Mouse (Mus musculus): ENCODE data around the gene Phf3. TPM values are rescaled to one million over a fixed set of nuclear protein-coding genes. Genes with fewer than 3 reads are reported as not detected.
"Not testable (repeated sequence)": the region's sequence is repeated elsewhere in the genome, so short reads cannot be mapped to it uniquely, and the experiment has no call there.

Phf3 gene
- polyA plus RNA-seq, 1 experiment = 10.1 TPM

DNA sequence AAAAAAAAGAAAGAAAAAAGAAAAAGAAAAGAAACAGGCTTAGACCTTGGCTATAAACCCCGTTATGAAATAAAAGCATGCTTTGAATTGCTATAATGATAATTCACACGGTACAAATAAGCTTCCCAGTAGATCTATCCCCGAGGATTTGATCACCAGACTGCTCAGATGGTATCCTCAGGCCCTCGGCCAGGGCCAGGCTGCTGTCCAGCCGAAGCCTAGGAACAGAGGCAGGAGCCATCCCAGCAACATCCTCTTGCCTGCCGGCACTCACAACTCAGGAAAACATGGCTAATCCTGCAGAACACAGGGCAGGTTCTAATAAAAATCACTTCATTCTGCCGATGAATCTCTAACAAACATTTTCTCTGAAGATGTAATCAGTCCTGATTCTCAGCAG lies 100.9 kb downstream of the Phf3 start:
- H3ac ChIP-seq (ENCODE audit: control insufficient read depth, insufficient read length) = no peak overlapping the region
- no peaks in the 10 kb centered on the region for H3K79me2 ChIP-seq (ENCODE audit: control insufficient read depth, insufficient read depth)
- no peak for TF ChIP-seq POLR2A (IDR thresholded peaks at IDR 0.05; ENCODE audit: insufficient read length, low read depth)
- TF ChIP-seq REST (IDR thresholded peaks at IDR 0.05; ENCODE audit: insufficient read depth, insufficient read length) = no peak
- TF ChIP-seq MYOD1 (IDR thresholded peaks at IDR 0.05; ENCODE audit: control insufficient read depth in 1 of 3, insufficient read length in 2 of 3, low read depth in 2 of 3) = no peak
- no peak for TF ChIP-seq CEBPB (IDR thresholded peaks at IDR 0.05; ENCODE audit: insufficient read depth, poor library complexity, severe bottlenecking)
- TF ChIP-seq TCF3 (IDR thresholded peaks at IDR 0.05; ENCODE audit: insufficient read length, low read depth) = no peak
- no peak for TF ChIP-seq USF1 (IDR thresholded peaks at IDR 0.05; ENCODE audit: low read depth)
- no peak for TF ChIP-seq MYOG (IDR thresholded peaks at IDR 0.05; ENCODE audit: control insufficient read depth in 1 of 3, insufficient read depth in 1 of 3, insufficient read length in 2 of 3, low read depth in 2 of 3)
- TF ChIP-seq E2F4 (IDR thresholded peaks at IDR 0.05; ENCODE audit: insufficient read depth) = no peak
- no peak for TF ChIP-seq MAX (IDR thresholded peaks at IDR 0.05; ENCODE audit: low read depth)
- no peak for TF ChIP-seq SRF (IDR thresholded peaks at IDR 0.05; ENCODE audit: control insufficient read depth, insufficient read length, low read depth)
- no peak for TF ChIP-seq POLR2AphosphoS2 (IDR thresholded peaks at IDR 0.05; ENCODE audit: insufficient read length, low read depth)
- no peak for TF ChIP-seq TCF12 (IDR thresholded peaks at IDR 0.05; ENCODE audit: insufficient read depth, poor library complexity, severe bottlenecking)
- no peak overlapping the region for H3K4me2 ChIP-seq (ENCODE audit: low read depth)
- H3K36me3 ChIP-seq (ENCODE audit: control insufficient read depth, insufficient read depth) = no peaks in the 10 kb centered on the region
- H3K27me3 ChIP-seq (ENCODE audit: control insufficient read depth, insufficient read depth, insufficient read length) = no peaks in the 10 kb centered on the region
- H3K4me3 ChIP-seq = no peak overlapping the region

DNA sequence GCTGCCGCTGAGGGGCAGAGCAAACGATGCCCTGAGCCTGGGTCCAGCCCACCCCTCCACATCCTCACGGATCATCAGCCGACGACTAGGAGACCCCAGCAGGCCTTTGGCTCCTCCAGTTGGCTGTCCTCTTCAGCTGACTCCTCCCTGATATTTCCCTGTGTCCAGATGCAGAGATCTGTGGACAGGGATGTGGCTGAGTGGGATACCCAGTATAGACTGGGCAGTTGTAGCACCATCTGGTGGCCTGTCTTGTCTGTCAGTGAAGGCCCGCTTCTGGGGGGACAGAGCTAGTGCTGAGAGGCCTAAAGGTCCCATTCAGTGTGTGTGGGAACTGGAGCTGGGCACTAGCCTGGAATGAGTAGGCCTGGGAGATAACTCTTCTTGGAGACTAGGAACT lies 101.9 kb downstream of the Phf3 start:
- H3ac ChIP-seq (ENCODE audit: control insufficient read depth, insufficient read length) = no peak overlapping the region
- no peaks in the 10 kb centered on the region for H3K36me3 ChIP-seq (ENCODE audit: control insufficient read depth, insufficient read depth)
- H3K4me2 ChIP-seq (ENCODE audit: low read depth) = no peak overlapping the region
- no peaks in the 10 kb centered on the region for H3K79me2 ChIP-seq (ENCODE audit: control insufficient read depth, insufficient read depth)
- H3K4me3 ChIP-seq = no peak overlapping the region
- no peak for TF ChIP-seq USF1 (IDR thresholded peaks at IDR 0.05; ENCODE audit: low read depth)
- TF ChIP-seq POLR2A (IDR thresholded peaks at IDR 0.05; ENCODE audit: insufficient read length, low read depth) = no peak
- no peak for TF ChIP-seq TCF3 (IDR thresholded peaks at IDR 0.05; ENCODE audit: insufficient read length, low read depth)
- no peak for TF ChIP-seq E2F4 (IDR thresholded peaks at IDR 0.05; ENCODE audit: insufficient read depth)
- TF ChIP-seq MYOD1 (IDR thresholded peaks at IDR 0.05; ENCODE audit: control insufficient read depth in 1 of 3, insufficient read length in 2 of 3, low read depth in 2 of 3) = no peak
- TF ChIP-seq MAX (IDR thresholded peaks at IDR 0.05; ENCODE audit: low read depth) = no peak
- no peak for TF ChIP-seq CEBPB (IDR thresholded peaks at IDR 0.05; ENCODE audit: insufficient read depth, poor library complexity, severe bottlenecking)
- no peak for TF ChIP-seq REST (IDR thresholded peaks at IDR 0.05; ENCODE audit: insufficient read depth, insufficient read length)
- TF ChIP-seq TCF12 (IDR thresholded peaks at IDR 0.05; ENCODE audit: insufficient read depth, poor library complexity, severe bottlenecking) = no peak
- no peak for TF ChIP-seq MYOG (IDR thresholded peaks at IDR 0.05; ENCODE audit: control insufficient read depth in 1 of 3, insufficient read depth in 1 of 3, insufficient read length in 2 of 3, low read depth in 2 of 3)
- TF ChIP-seq SRF (IDR thresholded peaks at IDR 0.05; ENCODE audit: control insufficient read depth, insufficient read length, low read depth) = no peak
- no peaks in the 10 kb centered on the region for H3K27me3 ChIP-seq (ENCODE audit: control insufficient read depth, insufficient read depth, insufficient read length)

GRCm38 (mm10) chr1:30770599-30770998 lies 103.1 kb downstream of the Phf3 start:
- H3K27me3 ChIP-seq (ENCODE audit: control insufficient read depth, insufficient read depth, insufficient read length); H3K36me3 ChIP-seq (ENCODE audit: control insufficient read depth, insufficient read depth); H3K4me2 ChIP-seq (ENCODE audit: low read depth); H3ac ChIP-seq (ENCODE audit: control insufficient read depth, insufficient read length); H3K79me2 ChIP-seq (ENCODE audit: control insufficient read depth, insufficient read depth); H3K4me3 ChIP-seq: not testable (repeated sequence)

GRCm38 (mm10) chr1:30756794-30757193 lies 116.9 kb downstream of the Phf3 start:
- Histone ChIP-seq H3ac (ENCODE audit: control insufficient read depth, insufficient read length) (no peak overlapping the region), H3K4me3 (no peak overlapping the region), H3K4me2 (ENCODE audit: low read depth) (no peak overlapping the region), H3K79me2 (ENCODE audit: control insufficient read depth, insufficient read depth) (no peaks in the 10 kb centered on the region), H3K36me3 (ENCODE audit: control insufficient read depth, insufficient read depth) (no peaks in the 10 kb centered on the region), H3K27me3 (ENCODE audit: control insufficient read depth, insufficient read depth, insufficient read length) (no peaks in the 10 kb centered on the region)
- TF ChIP-seq TCF3 (IDR thresholded peaks at IDR 0.05; ENCODE audit: insufficient read length, low read depth) (no peak), REST (IDR thresholded peaks at IDR 0.05; ENCODE audit: insufficient read depth, insufficient read length) (no peak), USF1 (IDR thresholded peaks at IDR 0.05; ENCODE audit: low read depth) (no peak), MAX (IDR thresholded peaks at IDR 0.05; ENCODE audit: low read depth) (no peak), CEBPB (IDR thresholded peaks at IDR 0.05; ENCODE audit: insufficient read depth, poor library complexity, severe bottlenecking) (no peak), E2F4 (IDR thresholded peaks at IDR 0.05; ENCODE audit: insufficient read depth) (no peak), POLR2AphosphoS2 (IDR thresholded peaks at IDR 0.05; ENCODE audit: insufficient read length, low read depth) (no peak), MYOG (IDR thresholded peaks at IDR 0.05; ENCODE audit: control insufficient read depth in 1 of 3, insufficient read depth in 1 of 3, insufficient read length in 2 of 3, low read depth in 2 of 3) (no peak)

GRCm38 (mm10) chr1:30755453-30756224 lies 118.1 kb downstream of the Phf3 start:
- H3K4me3 ChIP-seq = no peak overlapping the region
- no peak overlapping the region for H3K4me2 ChIP-seq (ENCODE audit: low read depth)
- H3K27me3 ChIP-seq (ENCODE audit: control insufficient read depth, insufficient read depth, insufficient read length) = no peaks in the 10 kb centered on the region
- no peaks in the 10 kb centered on the region for H3K79me2 ChIP-seq (ENCODE audit: control insufficient read depth, insufficient read depth)
- H3ac ChIP-seq (ENCODE audit: control insufficient read depth, insufficient read length) = no peak overlapping the region
- TF ChIP-seq USF1 (IDR thresholded peaks at IDR 0.05; ENCODE audit: low read depth) = no peak
- H3K36me3 ChIP-seq (ENCODE audit: control insufficient read depth, insufficient read depth) = no peaks in the 10 kb centered on the region

Other genes starting within 250 kb of the Phf3 start
- not detected for gene AC153137.1, start 104.0 kb upstream of the Phf3 start, polyA plus RNA-seq (2012; fragmentation: generic; extraction: Trizol)

All from myocyte (in vitro differentiated cells).